Mouse (Mus musculus) hindbrain, embryonic 14.5 days (tissue): ENCODE results near the gene Cdiptos. TPM values are rescaled to one million over a fixed set of nuclear protein-coding genes. Genes with fewer than 3 reads are reported as not detected.

Experiments
- ATAC-seq: fragments of 200-750 bp; cut with Nextera tagmentation; 2 replicates; pipeline ENCODE4 v1.8.0; 2017; ENCODE audit warnings: moderate number of reproducible peaks, mild to moderate bottlenecking, moderate TSS enrichment, moderate library complexity; ENCODE audit not compliant: low FRiP score
- DNase-seq: peaks from one replicate; pipeline ENCODE4 v3.0.0-alpha.2; 2015; ENCODE audit warnings: low spot score
- H3K27ac ChIP-seq: fragments of 300-500 bp; sonication (generic); 2 replicates; pipeline ENCODE4 v1.5.1; 2014; ENCODE audit warnings: mild to moderate bottlenecking, moderate library complexity
- H3K27me3 ChIP-seq: fragments of 300-500 bp; sonication (generic); 2 replicates; pipeline ENCODE4 v1.6.1; 2014; ENCODE audit warnings: mild to moderate bottlenecking, low read length, mixed read lengths; ENCODE audit not compliant: control insufficient read depth, insufficient read depth
- H3K36me3 ChIP-seq: fragments of 300-500 bp; sonication (generic); replicated peaks from 2 replicates; pipeline ENCODE4 v1.6.1; 2014; ENCODE audit not compliant: control insufficient read depth, insufficient read depth
- H3K4me1 ChIP-seq: fragments of 300-500 bp; sonication (generic); replicated peaks from 2 replicates; pipeline ENCODE4 v1.6.1; 2014; ENCODE audit warnings: antibody characterized with exemption, low read length, mixed read lengths; ENCODE audit not compliant: control insufficient read depth, insufficient read depth
- H3K4me2 ChIP-seq: fragments of 300-500 bp; sonication (generic); replicated peaks from 2 replicates; pipeline ENCODE4 v1.6.1; 2014; ENCODE audit warnings: mild to moderate bottlenecking, moderate library complexity
- H3K4me3 ChIP-seq: fragments of 300-500 bp; sonication (generic); replicated peaks from 2 replicates; pipeline ENCODE4 v1.5.1; 2014; ENCODE audit warnings: mild to moderate bottlenecking, low read length
- H3K9ac ChIP-seq: fragments of 300-500 bp; sonication (generic); 2 replicates; pipeline ENCODE4 v1.6.1; 2014
- H3K9me3 ChIP-seq: fragments of 300-500 bp; sonication (generic); 2 replicates; pipeline ENCODE4 v1.6.1; 2016; ENCODE audit warnings: low read length; ENCODE audit not compliant: control insufficient read depth
- WGBS: fragments of 180-500 bp; shearing (Covaris S2); extraction: QIAGEN DNeasy Blood & Tissue Kit; methylation state at CpG from one replicate; pipeline ENCODE4 v1.1.7; 2014; 5-methylcytosine and 5-hydroxymethylcytosine counted together
- polyA plus RNA-seq: library from polyadenylated mRNA; unstranded; fragments of >200 nt; fragmentation: Nextera tagmentation; extraction: Ambion mirVana; gene quantifications from 2 replicates; pipeline ENCODE4 v1.2.1, GENCODE M21; 2014

Gene Cdiptos
- polyA plus RNA-seq, 1 experiment from 2014 or later: 0.98 TPM

DNA sequence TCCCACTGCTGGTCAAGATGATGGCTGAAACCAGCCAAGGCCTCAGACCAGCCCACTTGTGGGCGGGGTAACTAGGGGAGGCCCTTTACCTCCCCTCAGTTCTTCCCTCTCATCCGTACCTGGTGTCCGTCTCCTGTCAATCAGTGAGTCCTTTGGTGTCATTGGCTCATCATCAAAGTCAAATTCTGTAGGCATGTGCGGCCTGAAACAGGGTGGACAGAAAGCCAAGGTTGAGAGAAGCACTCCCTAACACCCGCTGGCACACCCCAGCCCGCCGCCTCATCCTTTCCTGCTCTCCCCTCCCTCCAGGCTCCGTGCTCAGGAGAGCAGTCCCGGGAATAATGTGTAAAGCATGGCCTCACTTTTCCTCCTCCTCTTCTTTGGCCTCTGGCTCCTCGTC, 40.2 kb upstream of the Cdiptos start:
- Histone ChIP-seq H3K4me1 (peaks cover 42% of the 10 kb centered on the region), H3K4me3 (peak overlapping the region; percentile 57), H3K4me2 (peak overlapping the region; percentile 76), H3K27ac (peak overlapping the region; percentile 96), H3K9me3 (no peaks in the 10 kb centered on the region), H3K36me3 (peaks cover 38% of the 10 kb centered on the region), H3K9ac (peak overlapping the region; percentile 90), H3K27me3 (no peaks in the 10 kb centered on the region)
- ATAC-seq: no peak
- no peak for DNase-seq
- 2% methylated on average over 10 of the region's 10 CpGs for WGBS

DNA sequence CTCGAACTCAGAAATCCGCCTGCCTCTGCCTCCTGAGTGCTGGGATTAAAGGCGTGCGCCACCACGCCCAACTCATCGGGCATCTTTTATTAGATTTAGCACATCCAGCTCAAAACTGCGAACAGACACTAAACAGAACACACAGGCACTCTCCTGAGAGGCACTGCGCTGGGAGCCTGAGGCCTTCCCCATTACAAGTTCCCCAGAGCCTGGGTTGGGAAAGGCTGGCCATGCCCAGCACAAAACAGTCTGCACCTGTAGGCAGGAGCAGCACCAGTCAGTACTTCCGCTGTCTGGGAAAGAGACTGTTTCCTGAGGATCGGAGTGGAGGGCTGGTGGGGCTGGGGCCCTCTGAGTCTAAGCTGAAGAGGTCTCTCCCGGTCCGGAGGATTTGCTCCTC, 39.1 kb upstream of the Cdiptos start:
- no peak for DNase-seq
- Histone ChIP-seq H3K9me3 (no peaks in the 10 kb centered on the region), H3K27me3 (no peaks in the 10 kb centered on the region), H3K36me3 (peaks cover 38% of the 10 kb centered on the region), H3K4me3 (no peak overlapping the region), H3K4me1 (peaks cover 31% of the 10 kb centered on the region), H3K9ac (no peak overlapping the region), H3K27ac (no peak overlapping the region), H3K4me2 (peak overlapping the region; percentile 76; the same call in 1 of the 2 replicates)
- ATAC-seq: no peak
- WGBS: 96% methylated on average over 12 of the region's 12 CpGs

DNA sequence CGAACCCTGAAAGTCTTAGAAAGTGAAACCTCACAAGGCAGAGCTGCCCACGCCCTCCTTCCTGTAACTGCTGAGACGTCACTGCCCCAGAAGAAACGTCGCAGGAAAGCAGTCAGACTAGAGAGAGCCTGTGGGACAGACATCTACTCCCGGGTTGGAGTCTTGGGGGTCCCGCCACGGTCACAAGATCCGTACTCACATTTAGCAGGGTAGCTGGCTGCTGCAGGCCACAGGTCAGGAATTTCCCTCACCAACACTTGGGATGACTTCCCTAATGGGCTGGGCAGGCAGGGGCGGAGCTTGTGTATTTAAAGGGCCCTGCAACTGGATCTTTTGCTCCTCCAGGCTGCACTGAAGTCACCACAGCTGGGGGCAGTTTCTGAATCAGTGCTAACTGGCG, 38.4 kb upstream of the Cdiptos start, which contains the start of gene Mvp:
Gene Mvp (minus strand): TSS at position 302 of the 400 bp plus-strand sequence.
- no peak within 1 kb of the TSS for H3K27ac ChIP-seq

DNA sequence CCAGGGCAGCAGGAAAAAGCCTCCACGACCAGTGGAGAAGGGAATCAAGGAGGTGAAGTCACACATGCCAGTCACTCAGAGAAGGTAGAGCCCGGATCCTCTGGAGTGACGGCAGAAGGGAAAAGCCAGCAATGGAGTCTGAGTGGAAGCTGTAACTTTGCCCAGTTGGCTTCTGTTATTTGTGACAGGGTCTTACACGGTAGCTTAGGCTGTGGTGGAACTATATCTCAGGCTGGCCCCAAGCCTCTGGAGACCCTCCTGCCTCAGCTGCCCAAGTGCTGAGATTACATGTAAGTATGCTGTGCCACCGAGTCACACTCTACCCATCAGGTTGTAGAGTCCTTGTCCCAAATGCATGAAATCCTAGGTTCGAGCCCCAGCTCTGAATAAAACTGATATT, 37.5 kb upstream of the Cdiptos start:
- peaks cover 38% of the 10 kb centered on the region for H3K36me3 ChIP-seq
- no peaks in the 10 kb centered on the region for H3K27me3 ChIP-seq
- 88% methylated on average over 6 of the region's 6 CpGs for WGBS
- DNase-seq (no peak), ATAC-seq (no peak)
- H3K4me2 ChIP-seq: no peak overlapping the region
- peaks cover 27% of the 10 kb centered on the region for H3K4me1 ChIP-seq
- H3K9me3 ChIP-seq: no peaks in the 10 kb centered on the region
- no peak overlapping the region for H3K27ac ChIP-seq
- no peak overlapping the region for H3K9ac ChIP-seq
- no peak overlapping the region for H3K4me3 ChIP-seq

More for the DNA sequence above, 38.4 kb upstream of the Cdiptos start, which contains the start of gene Mvp:
- H3K27me3 ChIP-seq: no peaks in the 10 kb centered on the region
- H3K36me3 ChIP-seq: peaks cover 38% of the 10 kb centered on the region
- DNase-seq: no peak
- ATAC-seq: no peak
- peak within 1 kb of the TSS; percentile 12 for H3K9ac ChIP-seq
- WGBS: 70% methylated on average over 11 of the region's 11 CpGs
- H3K9me3 ChIP-seq: no peaks in the 10 kb centered on the region
- H3K4me1 ChIP-seq: peaks cover 27% of the 10 kb centered on the region
- peak within 1 kb of the TSS; percentile 14; the same call in 1 of the 2 replicates for H3K4me3 ChIP-seq
- peak within 1 kb of the TSS; percentile 76 for H3K4me2 ChIP-seq

DNA sequence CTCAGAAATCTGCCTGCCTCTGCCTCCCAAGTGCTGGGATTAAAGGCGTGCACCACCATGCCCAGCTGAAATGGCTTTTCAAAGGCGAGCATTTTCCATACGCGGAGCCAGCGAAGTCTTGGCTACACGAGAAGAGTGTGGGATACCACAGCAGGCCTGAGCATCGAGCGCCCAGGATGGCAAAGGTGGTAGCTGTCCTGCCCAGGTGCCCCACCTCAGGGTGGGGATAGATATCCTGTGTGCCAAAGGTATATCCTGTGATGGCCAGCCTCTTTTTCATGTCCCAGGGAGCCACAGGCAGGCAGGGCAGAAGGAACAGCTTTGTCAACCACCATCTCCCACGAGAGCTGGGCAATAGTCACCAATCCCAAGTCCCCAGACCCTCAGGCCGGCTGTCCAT, 36.9 kb upstream of the Cdiptos start:
- WGBS: 96% methylated on average over 10 of the region's 10 CpGs
- Histone ChIP-seq H3K4me3 (no peak overlapping the region), H3K36me3 (peaks cover 38% of the 10 kb centered on the region), H3K9ac (no peak overlapping the region), H3K4me2 (no peak overlapping the region), H3K4me1 (peaks cover 26% of the 10 kb centered on the region), H3K27ac (no peak overlapping the region), H3K9me3 (no peaks in the 10 kb centered on the region), H3K27me3 (no peaks in the 10 kb centered on the region)
- ATAC-seq (no peak), DNase-seq (no peak)

DNA sequence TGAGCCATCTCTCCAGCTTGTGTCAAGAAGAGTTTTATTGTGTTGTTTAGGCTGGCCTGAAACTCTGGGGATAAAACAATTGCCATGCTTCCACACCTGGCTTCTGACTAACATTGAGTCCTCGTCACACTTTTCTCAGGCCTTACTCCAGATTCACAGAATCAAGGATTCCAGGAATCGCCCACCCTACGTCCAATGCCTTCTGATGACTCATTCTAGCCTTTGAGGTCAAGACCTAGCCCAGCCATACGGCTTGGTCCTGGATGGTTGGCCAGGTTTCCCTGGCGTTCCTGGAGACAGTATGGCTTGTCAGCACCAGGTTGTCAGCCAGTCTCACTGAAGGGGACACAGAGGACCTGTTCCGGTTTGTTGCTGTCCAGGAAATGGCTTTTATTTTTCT, 36.5 kb upstream of the Cdiptos start:
- H3K4me1 ChIP-seq: peaks cover 22% of the 10 kb centered on the region
- ATAC-seq: no peak
- H3K36me3 ChIP-seq: peaks cover 38% of the 10 kb centered on the region
- DNase-seq: no peak
- no peak overlapping the region for H3K27ac ChIP-seq
- 86% methylated on average over 6 of the region's 6 CpGs for WGBS
- no peak overlapping the region for H3K9ac ChIP-seq
- H3K27me3 ChIP-seq: no peaks in the 10 kb centered on the region
- H3K9me3 ChIP-seq: no peaks in the 10 kb centered on the region
- H3K4me3 ChIP-seq: no peak overlapping the region
- no peak overlapping the region for H3K4me2 ChIP-seq

DNA sequence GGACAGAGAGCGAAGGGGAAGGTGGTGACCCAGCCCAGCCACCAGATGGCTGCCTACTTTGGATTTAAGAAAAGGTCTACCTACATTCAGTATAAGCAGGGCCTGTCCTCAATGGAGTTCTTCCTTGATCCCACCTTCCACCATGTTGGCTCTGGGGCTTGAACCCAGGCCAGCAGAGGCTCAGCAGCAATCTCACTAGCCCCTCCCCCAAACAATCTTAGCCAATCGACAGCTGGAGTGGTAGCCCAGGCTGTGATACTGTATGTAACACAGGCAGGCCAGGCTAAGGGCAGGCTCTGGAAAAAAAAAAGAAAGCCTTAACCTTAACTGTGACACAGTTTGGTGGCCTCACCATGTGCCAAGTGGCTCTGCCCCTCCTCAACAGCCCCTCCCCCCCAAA, 35.8 kb upstream of the Cdiptos start:
- Histone ChIP-seq H3K4me3 (no peak overlapping the region), H3K36me3 (peaks cover 38% of the 10 kb centered on the region), H3K4me2 (no peak overlapping the region), H3K27ac (no peak overlapping the region), H3K9me3 (no peaks in the 10 kb centered on the region), H3K4me1 (peaks cover 22% of the 10 kb centered on the region), H3K9ac (no peak overlapping the region), H3K27me3 (no peaks in the 10 kb centered on the region)
- ATAC-seq (no peak), DNase-seq (no peak)
- WGBS: 82% methylated on average over 2 of the region's 2 CpGs

DNA sequence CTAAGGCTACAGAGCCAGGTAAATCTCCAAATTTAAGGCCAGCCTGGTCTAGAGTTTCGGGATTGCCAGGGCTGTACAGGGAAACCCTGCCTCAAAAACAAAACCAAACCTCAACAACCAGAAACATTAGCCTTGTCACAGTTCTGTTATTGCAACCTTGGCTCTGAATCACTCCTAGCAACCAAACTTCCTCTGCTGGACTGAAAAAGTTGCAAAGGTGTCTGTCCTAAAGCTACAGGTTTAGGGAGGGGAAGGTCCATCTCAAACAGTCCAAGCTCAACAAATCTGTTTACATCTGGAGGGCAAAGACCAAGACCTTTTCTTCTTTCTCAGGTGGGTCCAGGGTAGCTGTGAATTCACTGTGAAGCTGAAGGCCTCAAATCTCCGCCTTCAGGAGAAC, 35.2 kb upstream of the Cdiptos start:
- H3K27ac ChIP-seq: no peak overlapping the region
- no peaks in the 10 kb centered on the region for H3K27me3 ChIP-seq
- H3K9me3 ChIP-seq: no peaks in the 10 kb centered on the region
- 93% methylated on average over 2 of the region's 2 CpGs for WGBS
- DNase-seq (no peak), ATAC-seq (no peak)
- H3K9ac ChIP-seq: no peak overlapping the region
- peaks cover 38% of the 10 kb centered on the region for H3K36me3 ChIP-seq
- H3K4me2 ChIP-seq: no peak overlapping the region
- no peak overlapping the region for H3K4me3 ChIP-seq
- peaks cover 21% of the 10 kb centered on the region for H3K4me1 ChIP-seq

DNA sequence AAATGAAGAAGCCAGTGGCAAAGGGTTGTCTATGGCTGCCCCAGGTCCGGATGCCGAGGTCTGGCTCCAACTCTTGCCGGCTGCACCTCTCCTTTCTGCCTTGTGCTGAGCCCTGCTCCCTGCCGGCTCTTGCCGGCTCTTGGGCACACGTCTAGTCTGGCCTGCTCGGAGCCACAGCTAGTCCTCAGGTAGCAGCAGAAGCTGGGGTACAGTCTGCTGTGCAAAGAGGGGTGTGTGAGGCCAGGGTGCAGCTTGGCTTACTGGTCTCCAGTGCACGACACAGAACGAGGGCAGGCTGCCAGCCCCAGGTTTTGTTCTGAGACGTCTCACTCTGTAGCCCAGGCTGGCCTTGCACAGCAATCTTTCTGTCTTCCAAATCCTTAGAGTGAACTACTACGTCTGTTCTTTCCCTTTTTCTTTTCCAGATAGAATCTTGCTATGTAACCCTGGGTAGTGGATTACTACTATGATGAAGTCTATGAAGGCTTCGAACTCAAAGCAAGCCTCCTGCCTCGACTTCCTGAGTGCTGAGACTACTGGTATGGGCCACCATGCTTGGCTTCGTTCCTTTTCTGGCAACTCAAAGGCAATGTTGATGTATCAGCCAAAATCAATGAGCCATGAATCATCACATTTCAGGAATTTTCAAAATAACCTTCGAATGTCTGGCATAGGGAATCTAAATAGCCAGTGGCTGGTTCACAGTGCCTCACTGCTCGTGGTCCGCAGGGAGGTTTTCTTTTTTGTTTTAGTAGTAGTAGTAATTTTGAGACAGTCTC, 33.6 kb upstream of the Cdiptos start:
- Histone ChIP-seq H3K9ac (no peak overlapping the region), H3K4me2 (no peak overlapping the region), H3K4me1 (peaks cover 8% of the 10 kb centered on the region; the same call in 1 of the 2 replicates), H3K36me3 (peaks cover 24% of the 10 kb centered on the region), H3K9me3 (no peaks in the 10 kb centered on the region), H3K4me3 (no peak overlapping the region), H3K27ac (no peak overlapping the region), H3K27me3 (no peaks in the 10 kb centered on the region)
- 82% methylated on average over 17 of the region's 17 CpGs for WGBS
- ATAC-seq: no peak
- no peak for DNase-seq
